Mouse (Mus musculus) G1E (cell line): ENCODE data around the gene Klhdc3.

Source experiments
- CTCF ChIP-seq: IDR thresholded peaks from 2 replicates; pipeline ENCODE4 v1.5.1; 2012; ENCODE audit warnings: low read depth, low read length, inconsistent platforms, mixed read lengths
- GATA1 ChIP-seq: IDR thresholded peaks from 2 replicates; pipeline ENCODE4 v1.6.1; 2012; ENCODE audit warnings: borderline replicate concordance, low read length, inconsistent platforms, mixed read lengths
- GATA2 ChIP-seq: IDR thresholded peaks from 2 replicates; pipeline ENCODE4 v1.6.1; 2012; ENCODE audit warnings: low read depth, low read length, inconsistent platforms, borderline replicate concordance
- POLR2AphosphoS5 ChIP-seq: IDR thresholded peaks from 2 replicates; pipeline ENCODE4 v1.6.1; 2012; ENCODE audit warnings: low read depth, low read length, inconsistent platforms; ENCODE audit not compliant: insufficient replicate concordance
- TAL1 ChIP-seq: conservative IDR thresholded peaks from 2 replicates; pipeline ENCODE4 v1.6.1; 2012; ENCODE audit warnings: low read depth, low read length, inconsistent platforms, mixed read lengths

GRCm38 (mm10) chr17:46724477-46725084 is 43.9 kb upstream of the Klhdc3 start:
- TF ChIP-seq TAL1 (no peak), CTCF (no peak), GATA1 (no peak), GATA2 (no peak), POLR2AphosphoS5 (no peak)
